23 mouse cellular contexts compared by ENCODE assay signal in the genomic region with DNA sequence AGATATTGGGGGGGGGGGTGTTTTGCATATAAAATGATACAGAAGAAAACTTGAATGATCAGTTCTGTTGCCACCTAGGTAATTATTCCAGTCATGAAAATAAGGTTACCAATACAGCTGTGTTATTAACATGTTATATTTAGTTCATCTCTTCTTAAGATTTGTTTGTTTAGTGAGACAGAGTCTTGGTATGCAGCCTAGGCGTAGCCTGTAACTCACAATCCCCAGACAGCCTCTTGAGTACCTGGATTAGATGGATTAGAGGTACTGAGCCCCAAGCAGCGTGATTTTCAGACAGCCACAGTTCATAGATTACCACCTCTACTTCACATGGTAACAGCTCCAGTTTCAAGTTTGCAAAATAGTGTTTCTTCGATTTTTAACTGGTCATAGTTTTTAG. TPM values are rescaled to one million over a fixed set of nuclear protein-coding genes. Genes with fewer than 3 reads are reported as not detected.
"Had no signal": no experiment of that assay in that cellular context is flagged by ENCODE, and none has a peak within 500 bp of the region (broad histone marks: within the 10 kb centered on the region; RNA-seq: fewer than 3 reads in every experiment).

No protein-coding gene starts in this region.

- H3K4me2 ChIP-seq: liver, embryonic 12.5 days; lung, embryonic 14.5 days; midbrain, embryonic 12.5 days; neural tube, embryonic 12.5 days; stomach, embryonic 15.5 days had no signal

- H3K9me3 ChIP-seq: liver, embryonic 12.5 days; midbrain, embryonic 10.5 days; midbrain, embryonic 12.5 days; neural tube, embryonic 12.5 days; stomach, embryonic 15.5 days had no signal

- ATAC-seq: liver, embryonic 12.5 days; midbrain, embryonic 16.5 days had no signal

- H3K4me3 ChIP-seq: liver, embryonic 12.5 days; midbrain, embryonic 10.5 days; midbrain, embryonic 12.5 days; neural tube, embryonic 12.5 days; stomach, embryonic 15.5 days had no signal

- H3K9ac ChIP-seq: liver, embryonic 12.5 days; liver, embryonic 14.5 days; lung, embryonic 14.5 days; midbrain, embryonic 12.5 days; neural tube, embryonic 12.5 days; stomach, embryonic 15.5 days had no signal

- DNase-seq: lung, embryonic 14.5 days; lung, postnatal 4 days; midbrain, embryonic 14.5 days; right cerebral cortex, postnatal 14 days; thymus, adult 2 months; thymus, postnatal 25 days; thymus, postnatal 4 days had no signal

- H3K4me1 ChIP-seq: neural tube, embryonic 12.5 days; stomach, embryonic 15.5 days had no signal

- H3K27me3 ChIP-seq: liver, embryonic 12.5 days; midbrain, embryonic 12.5 days; neural tube, embryonic 12.5 days; stomach, embryonic 15.5 days had no signal

- H3K27ac ChIP-seq: liver, embryonic 12.5 days; liver, embryonic 14.5 days; midbrain, embryonic 10.5 days; midbrain, embryonic 12.5 days; neural tube, embryonic 12.5 days; stomach, embryonic 15.5 days; stomach, postnatal 0 days had no signal

- H3K36me3 ChIP-seq: liver, embryonic 12.5 days; midbrain, embryonic 10.5 days; midbrain, embryonic 12.5 days; neural tube, embryonic 12.5 days; stomach, embryonic 15.5 days had no signal

RNA-seq across cellular contexts. Expression of a gene that starts 47.6 kb away (rescaled TPM):
- total RNA-seq: megakaryocyte, adult 5-6 weeks; megakaryocyte-erythroid progenitor cell, adult 5-6 weeks had no signal
- polyA plus RNA-seq: liver, embryonic 12.5 days; liver, embryonic 14.5 days; liver, embryonic 16.5 days; lung, embryonic 14.5 days; lung, embryonic 16.5 days; midbrain, embryonic 10.5 days; midbrain, embryonic 12.5 days; midbrain, embryonic 14.5 days; midbrain, embryonic 16.5 days; neural tube, embryonic 12.5 days; neural tube, embryonic 14.5 days; spleen, adult 2 months; stomach, embryonic 15.5 days; stomach, postnatal 0 days; testis, adult 2 months; thymus, adult 2 months; urinary bladder, adult 2 months had no signal
